Mouse (Mus musculus): ENCODE measurements around the gene Lpar3. TPM values are rescaled to one million over a fixed set of nuclear protein-coding genes. Genes with fewer than 3 reads are reported as not detected.

Lpar3 gene
- polyA plus RNA-seq (2012): 0.01 TPM in 1 of 2 replicates, not detected in the other

- no peaks in the 10 kb centered on the region for H3K4me1 ChIP-seq (ENCODE audit: control insufficient read depth)
- H3K36me3 ChIP-seq (ENCODE audit: control insufficient read depth): no peaks in the 10 kb centered on the region
- TF ChIP-seq GATA1 (IDR thresholded peaks at IDR 0.05; ENCODE audit: low read length): no peak
- no peak for TF ChIP-seq TAL1 (IDR thresholded peaks at IDR 0.05; ENCODE audit: low read length)
- peak within 1 kb of the TSS; percentile 9 for H3K4me3 ChIP-seq (replicated peaks)
- H3K9me3 ChIP-seq (ENCODE audit: control insufficient read depth, low read length): no peaks in the 10 kb centered on the region
- peaks cover 35% of the 10 kb centered on the region for H3K27me3 ChIP-seq (ENCODE audit: control insufficient read depth)
Measured at GRCm38 (mm10) chr3:146220776-146221486, at the start of gene Lpar3. Lpar3 (plus strand) TSS chr3:146220963.

GRCm38 (mm10) chr3:146173030-146173429, 47.7 kb upstream of the Lpar3 start:
- no peak overlapping the region for H3K4me3 ChIP-seq (replicated peaks)
- H3K9me3 ChIP-seq (ENCODE audit: control insufficient read depth, low read length): no peaks in the 10 kb centered on the region
- no peaks in the 10 kb centered on the region for H3K27me3 ChIP-seq (ENCODE audit: control insufficient read depth)
- no peaks in the 10 kb centered on the region; the same call in 1 of the 2 replicates for H3K4me1 ChIP-seq (ENCODE audit: control insufficient read depth)
- H3K36me3 ChIP-seq (ENCODE audit: control insufficient read depth): no peaks in the 10 kb centered on the region
- TF ChIP-seq TAL1 (IDR thresholded peaks at IDR 0.05; ENCODE audit: low read length): no peak

- Histone ChIP-seq H3K36me3 (ENCODE audit: control insufficient read depth) (no peaks in the 10 kb centered on the region), H3K4me1 (ENCODE audit: control insufficient read depth) (no peaks in the 10 kb centered on the region; the same call in 1 of the 2 replicates), H3K4me3 (replicated peaks) (no peak overlapping the region), H3K27me3 (ENCODE audit: control insufficient read depth) (no peaks in the 10 kb centered on the region), H3K9me3 (ENCODE audit: control insufficient read depth, low read length) (no peaks in the 10 kb centered on the region)
- TF ChIP-seq TAL1 (IDR thresholded peaks at IDR 0.05; ENCODE audit: low read length) (no peak), GATA1 (IDR thresholded peaks at IDR 0.05; ENCODE audit: low read length) (no peak)
Measured at GRCm38 (mm10) chr3:146174215-146174614, 46.5 kb upstream of the Lpar3 start.

GRCm38 (mm10) chr3:146177295-146177694, 43.5 kb upstream of the Lpar3 start:
- H3K4me1 ChIP-seq (ENCODE audit: control insufficient read depth): peaks cover 6% of the 10 kb centered on the region
- peaks cover 2% of the 10 kb centered on the region; the same call in 1 of the 2 replicates for H3K9me3 ChIP-seq (ENCODE audit: control insufficient read depth, low read length)
- no peak for TF ChIP-seq GATA1 (IDR thresholded peaks at IDR 0.05; ENCODE audit: low read length)
- no peak for TF ChIP-seq TAL1 (IDR thresholded peaks at IDR 0.05; ENCODE audit: low read length)
- H3K27me3 ChIP-seq (ENCODE audit: control insufficient read depth): no peaks in the 10 kb centered on the region
- peaks cover 3% of the 10 kb centered on the region; the same call in 1 of the 2 replicates for H3K36me3 ChIP-seq (ENCODE audit: control insufficient read depth)
- no peak overlapping the region for H3K4me3 ChIP-seq (replicated peaks)

GRCm38 (mm10) chr3:146177748-146178582, 42.8 kb upstream of the Lpar3 start:
- Histone ChIP-seq H3K4me3 (replicated peaks) (no peak overlapping the region), H3K36me3 (ENCODE audit: control insufficient read depth) (peaks cover 3% of the 10 kb centered on the region; the same call in 1 of the 2 replicates)
- TF ChIP-seq GATA1 (IDR thresholded peaks at IDR 0.05; ENCODE audit: low read length) (no peak), TAL1 (IDR thresholded peaks at IDR 0.05; ENCODE audit: low read length) (no peak)

GRCm38 (mm10) chr3:146180341-146180740, 40.4 kb upstream of the Lpar3 start:
- no peaks in the 10 kb centered on the region for H3K27me3 ChIP-seq (ENCODE audit: control insufficient read depth)
- no peak overlapping the region for H3K4me3 ChIP-seq (replicated peaks)
- H3K4me1 ChIP-seq (ENCODE audit: control insufficient read depth): peaks cover 6% of the 10 kb centered on the region
- peaks cover 2% of the 10 kb centered on the region; the same call in 1 of the 2 replicates for H3K9me3 ChIP-seq (ENCODE audit: control insufficient read depth, low read length)
- TF ChIP-seq TAL1 (IDR thresholded peaks at IDR 0.05; ENCODE audit: low read length) (no peak), GATA1 (IDR thresholded peaks at IDR 0.05; ENCODE audit: low read length) (no peak)
- peaks cover 3% of the 10 kb centered on the region; the same call in 1 of the 2 replicates for H3K36me3 ChIP-seq (ENCODE audit: control insufficient read depth)

More at GRCm38 (mm10) chr3:146177748-146178582, 42.8 kb upstream of the Lpar3 start:
- H3K27me3 ChIP-seq (ENCODE audit: control insufficient read depth): no peaks in the 10 kb centered on the region
- H3K4me1 ChIP-seq (ENCODE audit: control insufficient read depth): peaks cover 6% of the 10 kb centered on the region
- peaks cover 2% of the 10 kb centered on the region; the same call in 1 of the 2 replicates for H3K9me3 ChIP-seq (ENCODE audit: control insufficient read depth, low read length)

GRCm38 (mm10) chr3:146180986-146181385, 39.8 kb upstream of the Lpar3 start:
- no peak for TF ChIP-seq GATA1 (IDR thresholded peaks at IDR 0.05; ENCODE audit: low read length)
- TF ChIP-seq TAL1 (IDR thresholded peaks at IDR 0.05; ENCODE audit: low read length): no peak

GRCm38 (mm10) chr3:146184992-146185657, 35.6 kb upstream of the Lpar3 start:
- no peaks in the 10 kb centered on the region for H3K27me3 ChIP-seq (ENCODE audit: control insufficient read depth)
- peaks cover 3% of the 10 kb centered on the region; the same call in 1 of the 2 replicates for H3K36me3 ChIP-seq (ENCODE audit: control insufficient read depth)
- H3K9me3 ChIP-seq (ENCODE audit: control insufficient read depth, low read length): peaks cover 2% of the 10 kb centered on the region; the same call in 1 of the 2 replicates
- H3K4me3 ChIP-seq (replicated peaks): no peak overlapping the region
- TF ChIP-seq TAL1 (IDR thresholded peaks at IDR 0.05; ENCODE audit: low read length): no peak
- TF ChIP-seq GATA1 (IDR thresholded peaks at IDR 0.05; ENCODE audit: low read length): no peak
- H3K4me1 ChIP-seq (ENCODE audit: control insufficient read depth): peaks cover 4% of the 10 kb centered on the region

More at GRCm38 (mm10) chr3:146180986-146181385, 39.8 kb upstream of the Lpar3 start:
- Histone ChIP-seq H3K4me3 (replicated peaks) (no peak overlapping the region), H3K27me3 (ENCODE audit: control insufficient read depth) (no peaks in the 10 kb centered on the region), H3K4me1 (ENCODE audit: control insufficient read depth) (peaks cover 6% of the 10 kb centered on the region), H3K9me3 (ENCODE audit: control insufficient read depth, low read length) (peaks cover 2% of the 10 kb centered on the region; the same call in 1 of the 2 replicates), H3K36me3 (ENCODE audit: control insufficient read depth) (peaks cover 3% of the 10 kb centered on the region; the same call in 1 of the 2 replicates)
